Mouse (Mus musculus): Measurements from ENCODE around the gene C87436. TPM values are rescaled to one million over a fixed set of nuclear protein-coding genes. Genes with fewer than 3 reads are reported as not detected.
"Not testable (repeated sequence)": the region's sequence is repeated elsewhere in the genome, so short reads cannot be mapped to it uniquely, and the experiment has no call there.

C87436 gene
- polyA plus RNA-seq, 1 experiment, result 24.3 TPM

GRCm38 (mm10) chr6:86487358-86488148 is 49.4 kb downstream of the C87436 start:
- 5% methylated on average over 24 of the region's 24 CpGs for WGBS

GRCm38 (mm10) chr6:86488149-86488485 is 49.9 kb downstream of the C87436 start:
- peak overlapping the region; percentile 67 for H3K27ac ChIP-seq (ENCODE audit: insufficient read depth, low read length)
- no peak overlapping the region for H3K4me3 ChIP-seq (replicated peaks; ENCODE audit: insufficient read depth, low read depth, low read length)
- WGBS, result 8% methylated on average over 3 of the region's 3 CpGs
- peak; percentile 45 to 55 for DNase-seq
- no peaks in the 10 kb centered on the region for H3K27me3 ChIP-seq (ENCODE audit: control insufficient read depth, insufficient read depth, low read length)
- TF ChIP-seq POLR2A (IDR thresholded peaks at IDR 0.05; ENCODE audit: borderline replicate concordance, insufficient read depth, low read length) (no peak), CTCF (IDR thresholded peaks at IDR 0.05; ENCODE audit: borderline replicate concordance, insufficient read depth, low read depth, low read length) (no peak)
- peaks cover 13% of the 10 kb centered on the region for H3K4me1 ChIP-seq (ENCODE audit: control insufficient read depth, insufficient read depth, low read length)

More at GRCm38 (mm10) chr6:86487358-86488148, 49.4 kb downstream of the C87436 start:
- TF ChIP-seq CTCF (IDR thresholded peaks at IDR 0.05; ENCODE audit: borderline replicate concordance, insufficient read depth, low read depth, low read length) (no peak), POLR2A (IDR thresholded peaks at IDR 0.05; ENCODE audit: borderline replicate concordance, insufficient read depth, low read length) (peak; percentile 52; the same call in 1 of the 2 replicates)
- Histone ChIP-seq H3K27ac (ENCODE audit: insufficient read depth, low read length) (peak overlapping the region; percentile 67), H3K4me1 (ENCODE audit: control insufficient read depth, insufficient read depth, low read length) (peaks cover 13% of the 10 kb centered on the region), H3K4me3 (replicated peaks; ENCODE audit: insufficient read depth, low read depth, low read length) (peak overlapping the region; percentile 32), H3K27me3 (ENCODE audit: control insufficient read depth, insufficient read depth, low read length) (no peaks in the 10 kb centered on the region)
- peak; percentile 66 to 68 for DNase-seq

GRCm38 (mm10) chr6:86489945-86490344 is 51.8 kb downstream of the C87436 start:
- no peaks in the 10 kb centered on the region for H3K27me3 ChIP-seq (ENCODE audit: control insufficient read depth, insufficient read depth, low read length)
- WGBS, result 75% methylated on average over 2 of the region's 2 CpGs
- H3K27ac ChIP-seq (ENCODE audit: insufficient read depth, low read length), result no peak overlapping the region
- no peak for DNase-seq
- TF ChIP-seq POLR2A (IDR thresholded peaks at IDR 0.05; ENCODE audit: borderline replicate concordance, insufficient read depth, low read length) (no peak), CTCF (IDR thresholded peaks at IDR 0.05; ENCODE audit: borderline replicate concordance, insufficient read depth, low read depth, low read length) (no peak)
- H3K4me3 ChIP-seq (replicated peaks; ENCODE audit: insufficient read depth, low read depth, low read length), result no peak overlapping the region
- peaks cover 13% of the 10 kb centered on the region for H3K4me1 ChIP-seq (ENCODE audit: control insufficient read depth, insufficient read depth, low read length)

DNA sequence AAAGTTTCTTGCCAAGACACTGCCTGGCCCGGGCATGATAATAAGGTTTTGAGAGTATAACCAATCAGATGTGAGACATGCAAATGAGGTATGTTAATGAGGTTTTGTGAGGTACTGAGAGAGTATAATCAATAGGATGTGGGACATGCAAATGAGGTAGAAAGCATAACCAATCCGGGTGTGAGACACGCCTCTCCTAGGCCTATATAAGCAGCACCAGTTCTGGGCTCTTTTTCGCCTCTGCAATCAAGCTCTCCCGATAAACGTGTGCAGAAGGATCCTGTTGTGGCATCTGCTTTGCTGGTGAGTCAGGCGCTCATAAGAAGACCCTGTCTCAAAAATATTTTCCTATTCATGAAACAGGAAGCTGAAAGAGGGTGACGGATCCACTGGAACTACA is 52.2 kb downstream of the C87436 start:
- WGBS, result 76% methylated on average over 8 of the region's 8 CpGs
- H3K27ac ChIP-seq (ENCODE audit: insufficient read depth, low read length); DNase-seq; H3K4me3 ChIP-seq (replicated peaks; ENCODE audit: insufficient read depth, low read depth, low read length); H3K27me3 ChIP-seq (ENCODE audit: control insufficient read depth, insufficient read depth, low read length): not testable (repeated sequence)
- peaks cover 13% of the 10 kb centered on the region for H3K4me1 ChIP-seq (ENCODE audit: control insufficient read depth, insufficient read depth, low read length)

DNA sequence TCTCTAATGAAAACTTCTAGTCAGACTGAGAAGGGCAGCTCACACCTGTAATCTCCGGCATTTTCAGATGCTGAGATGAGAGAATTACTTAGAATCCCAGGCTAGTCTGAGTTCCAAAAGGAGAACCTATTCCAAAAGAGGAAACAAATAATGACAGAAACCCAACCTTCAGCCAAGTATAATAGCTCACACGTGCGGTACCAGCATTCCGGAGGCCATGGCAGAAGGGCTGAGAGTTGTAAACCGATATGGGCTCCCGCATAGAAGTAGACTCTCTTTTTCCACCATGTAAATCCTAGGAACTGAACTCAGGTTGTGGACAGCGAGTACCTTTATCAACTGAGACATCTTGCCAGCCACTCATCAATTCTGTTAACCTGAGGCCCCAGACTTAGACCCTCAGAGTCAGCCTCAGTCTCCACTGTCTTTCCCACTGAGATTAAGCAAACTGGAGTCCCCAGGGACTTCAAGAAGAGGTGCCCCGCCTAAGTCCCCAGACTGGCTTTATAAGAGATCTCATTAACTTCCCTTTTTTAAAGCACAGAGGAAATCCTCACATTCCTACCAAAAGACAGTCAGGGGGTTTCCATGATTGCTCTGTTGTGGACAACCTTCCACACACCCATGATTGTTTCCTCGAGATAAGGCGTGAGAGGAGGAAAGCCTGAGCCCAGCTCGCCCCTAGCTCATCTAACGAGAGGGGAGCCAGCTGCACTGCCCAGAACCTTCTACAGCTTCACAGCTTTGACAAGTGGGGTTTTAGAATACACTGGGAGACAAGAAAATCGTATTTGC is 55.5 kb downstream of the C87436 start:
- H3K27ac ChIP-seq (ENCODE audit: insufficient read depth, low read length), result no peak overlapping the region
- TF ChIP-seq CTCF (IDR thresholded peaks at IDR 0.05; ENCODE audit: borderline replicate concordance, insufficient read depth, low read depth, low read length) (no peak), POLR2A (IDR thresholded peaks at IDR 0.05; ENCODE audit: borderline replicate concordance, insufficient read depth, low read length) (no peak)
- no peaks in the 10 kb centered on the region for H3K27me3 ChIP-seq (ENCODE audit: control insufficient read depth, insufficient read depth, low read length)
- DNase-seq, result no peak
- no peaks in the 10 kb centered on the region for H3K4me1 ChIP-seq (ENCODE audit: control insufficient read depth, insufficient read depth, low read length)
- WGBS, result 73% methylated on average over 13 of the region's 13 CpGs
- no peak overlapping the region for H3K4me3 ChIP-seq (replicated peaks; ENCODE audit: insufficient read depth, low read depth, low read length)

DNA sequence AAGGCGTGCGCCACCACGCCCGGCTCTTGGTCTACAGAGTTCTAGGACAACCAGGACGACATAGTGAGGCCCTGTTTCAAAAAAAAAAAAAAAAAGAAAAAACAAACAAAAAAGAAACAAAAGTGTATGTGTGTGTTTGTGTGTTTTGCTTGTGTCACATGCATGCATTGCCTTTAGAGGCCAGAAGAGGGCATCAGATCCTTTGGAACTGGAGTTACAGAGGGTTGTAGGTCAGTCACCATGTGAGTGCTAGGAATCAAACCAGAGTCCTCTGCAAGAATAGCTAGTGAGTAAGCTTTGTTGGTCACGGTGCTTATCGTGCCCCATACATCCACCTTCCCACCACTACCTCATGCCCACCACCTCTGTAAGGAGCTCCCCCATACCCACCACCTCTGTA is 56.6 kb downstream of the C87436 start:
- DNase-seq, result no peak
- Histone ChIP-seq H3K27me3 (ENCODE audit: control insufficient read depth, insufficient read depth, low read length) (no peaks in the 10 kb centered on the region), H3K4me1 (ENCODE audit: control insufficient read depth, insufficient read depth, low read length) (no peaks in the 10 kb centered on the region), H3K27ac (ENCODE audit: insufficient read depth, low read length) (no peak overlapping the region), H3K4me3 (replicated peaks; ENCODE audit: insufficient read depth, low read depth, low read length) (no peak overlapping the region)
- TF ChIP-seq POLR2A (IDR thresholded peaks at IDR 0.05; ENCODE audit: borderline replicate concordance, insufficient read depth, low read length) (no peak), CTCF (IDR thresholded peaks at IDR 0.05; ENCODE audit: borderline replicate concordance, insufficient read depth, low read depth, low read length) (no peak)
- WGBS, result 93% methylated on average over 7 of the region's 7 CpGs

GRCm38 (mm10) chr6:86495661-86496060 is 57.5 kb downstream of the C87436 start:
- H3K4me1 ChIP-seq (ENCODE audit: control insufficient read depth, insufficient read depth, low read length), result no peaks in the 10 kb centered on the region
- TF ChIP-seq CTCF (IDR thresholded peaks at IDR 0.05; ENCODE audit: borderline replicate concordance, insufficient read depth, low read depth, low read length) (no peak), POLR2A (IDR thresholded peaks at IDR 0.05; ENCODE audit: borderline replicate concordance, insufficient read depth, low read length) (no peak)
- H3K27me3 ChIP-seq (ENCODE audit: control insufficient read depth, insufficient read depth, low read length), result no peaks in the 10 kb centered on the region
- H3K4me3 ChIP-seq (replicated peaks; ENCODE audit: insufficient read depth, low read depth, low read length), result no peak overlapping the region
- WGBS, result 60% methylated on average over 3 of the region's 3 CpGs
- no peak for DNase-seq
- H3K27ac ChIP-seq (ENCODE audit: insufficient read depth, low read length), result no peak overlapping the region

GRCm38 (mm10) chr6:86496127-86496526 is 58.0 kb downstream of the C87436 start:
- H3K27me3 ChIP-seq (ENCODE audit: control insufficient read depth, insufficient read depth, low read length), result no peaks in the 10 kb centered on the region
- WGBS, result 87% methylated on average over 8 of the region's 8 CpGs
- no peak for TF ChIP-seq POLR2A (IDR thresholded peaks at IDR 0.05; ENCODE audit: borderline replicate concordance, insufficient read depth, low read length)
- no peak for TF ChIP-seq CTCF (IDR thresholded peaks at IDR 0.05; ENCODE audit: borderline replicate concordance, insufficient read depth, low read depth, low read length)

More at GRCm38 (mm10) chr6:86496127-86496526, 58.0 kb downstream of the C87436 start:
- no peaks in the 10 kb centered on the region for H3K4me1 ChIP-seq (ENCODE audit: control insufficient read depth, insufficient read depth, low read length)
- DNase-seq, result no peak
- H3K27ac ChIP-seq (ENCODE audit: insufficient read depth, low read length), result no peak overlapping the region
- no peak overlapping the region for H3K4me3 ChIP-seq (replicated peaks; ENCODE audit: insufficient read depth, low read depth, low read length)

All from cerebellum, adult 2 months (tissue).